8 mouse cellular contexts compared by ENCODE assay signal in the genomic region with DNA sequence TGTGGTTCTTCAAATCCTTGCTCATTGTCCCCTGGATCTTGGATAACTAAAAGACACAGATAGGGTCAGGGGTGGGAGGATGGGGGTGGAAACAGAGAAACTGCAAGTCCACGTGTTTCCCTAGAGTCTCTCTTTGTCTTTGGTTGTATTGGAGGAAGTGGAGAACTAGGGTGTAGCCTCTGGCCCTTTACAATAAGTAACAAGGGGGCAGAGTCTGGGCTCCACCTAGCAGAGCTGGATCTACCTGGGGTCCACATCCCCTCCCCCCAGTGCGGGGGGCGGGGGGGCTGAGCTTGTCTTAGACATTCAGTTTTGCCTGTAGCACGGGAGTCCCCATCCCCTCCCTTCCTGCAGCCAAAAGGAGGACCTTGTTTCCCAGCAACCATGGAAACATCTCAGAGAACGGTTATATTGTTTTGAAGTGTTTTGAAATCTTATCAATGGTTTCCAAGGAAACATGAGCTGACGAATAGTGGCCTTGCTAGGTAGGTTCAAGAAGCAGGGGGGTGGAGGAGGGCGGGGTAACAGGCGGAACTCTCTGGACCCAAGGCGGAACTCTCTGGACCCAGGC.
DNase-seq lines count a peak whose midpoint lies in the region; ATAC-seq lines count a peak whose summit lies in the region.

No protein-coding gene starts in this region.

- intact Hi-C loops in left cerebral cortex, postnatal 36 days (cut with DNase I): no loop called here

- DNase-seq in ovary, postnatal 36 days (ENCODE audit: low spot score): peak; percentile 41
- DNase-seq in ovary, postnatal 10 days (ENCODE audit: low spot score): no peak
- DNase-seq in heart, adult 18-20 months: peak; percentile 70 to 82
- DNase-seq in neural tube, embryonic 10.5 days (ENCODE audit: extremely low spot score, low spot score): peak; percentile 33
- DNase-seq in left cerebral cortex, postnatal 36 days (ENCODE audit: low spot score in 2 of 2): no peak
- no peak for DNase-seq in layer of hippocampus, postnatal 36 days
- DNase-seq in cerebellum, adult 9-10 months: no peak

- peak; percentile 93 for ATAC-seq in intestine, embryonic 15.5 days

- H3K9me3 ChIP-seq in intestine, embryonic 15.5 days: no peaks in the 10 kb centered on the region

- no peak overlapping the region for H3K27ac ChIP-seq in intestine, embryonic 15.5 days

- H3K9ac ChIP-seq in intestine, embryonic 15.5 days: no peak overlapping the region

- no peaks in the 10 kb centered on the region for H3K27me3 ChIP-seq in intestine, embryonic 15.5 days (replicated peaks)

- H3K4me2 ChIP-seq in intestine, embryonic 15.5 days (replicated peaks): peak overlapping the region; percentile 49

- peaks cover 8% of the 10 kb centered on the region; the same call in 1 of the 2 replicates for H3K4me1 ChIP-seq in intestine, embryonic 15.5 days (replicated peaks)

- H3K4me3 ChIP-seq in intestine, embryonic 15.5 days (replicated peaks): no peak overlapping the region

- no peaks in the 10 kb centered on the region for H3K36me3 ChIP-seq in intestine, embryonic 15.5 days

- 11% methylated on average over 9 of the region's 9 CpGs for WGBS in intestine, embryonic 15.5 days

Comparison
In these comparisons a context has a peak if more than half of its experiments do, and no peak if none do; other contexts are left out.
1. DNase-seq: peak in ovary, postnatal 36 days (single experiment), heart, adult 18-20 months (2 of 2) and neural tube, embryonic 10.5 days (single experiment); none in ovary, postnatal 10 days (single experiment), left cerebral cortex, postnatal 36 days (0 of 2), layer of hippocampus, postnatal 36 days (0 of 2) and cerebellum, adult 9-10 months (single experiment).